Mouse (Mus musculus): Measurements from ENCODE around the gene Rasal3.

GRCm38 (mm10) chr17:32356766-32357760, 46.3 kb downstream of the Rasal3 start:
- TF ChIP-seq CTCF (IDR thresholded peaks at IDR 0.05; ENCODE audit: low read depth), result no peak
- TF ChIP-seq EP300 (IDR thresholded peaks at IDR 0.05; ENCODE audit: low read depth), result no peak

Measured in heart, postnatal 0 days (tissue).